Mouse (Mus musculus) ES-CJ7 (cell line): ENCODE results near the gene Daam1.
"Not testable (repeated sequence)": the region's sequence is repeated elsewhere in the genome, so short reads cannot be mapped to it uniquely, and the experiment has no call there.

ENCODE experiments used
- DNase-seq: peaks from one replicate; pipeline ENCODE4 v3.0.0; 2011; ENCODE audit warnings: low read depth, low spot score

The Daam1 gene

GRCm38 (mm10) chr12:71834041-71834440, 3.2 kb downstream of the Daam1 start:
- no peak for DNase-seq

GRCm38 (mm10) chr12:71835966-71836668, 5.2 kb downstream of the Daam1 start:
- DNase-seq: no peak

- DNase-seq: no peak
Measured at GRCm38 (mm10) chr12:71836776-71837175, 5.9 kb downstream of the Daam1 start.

GRCm38 (mm10) chr12:71837576-71837975, 6.7 kb downstream of the Daam1 start:
- no peak for DNase-seq

GRCm38 (mm10) chr12:71838230-71838629, 7.4 kb downstream of the Daam1 start:
- no peak for DNase-seq

GRCm38 (mm10) chr12:71839653-71840052, 8.8 kb downstream of the Daam1 start:
- peak; percentile 40 for DNase-seq

- no peak for DNase-seq
Measured at GRCm38 (mm10) chr12:71840430-71841186, 9.7 kb downstream of the Daam1 start.

GRCm38 (mm10) chr12:71842006-71842405, 11.1 kb downstream of the Daam1 start:
- no peak for DNase-seq

- DNase-seq: no peak
Measured at GRCm38 (mm10) chr12:71842588-71842987, 11.7 kb downstream of the Daam1 start.

- DNase-seq: no peak
Measured at GRCm38 (mm10) chr12:71845486-71845885, 14.6 kb downstream of the Daam1 start.

GRCm38 (mm10) chr12:71846416-71846815, 15.5 kb downstream of the Daam1 start:
- not testable (repeated sequence) for DNase-seq

GRCm38 (mm10) chr12:71847024-71847423, 16.1 kb downstream of the Daam1 start:
- not testable (repeated sequence) for DNase-seq

- no peak for DNase-seq
Measured at GRCm38 (mm10) chr12:71847617-71848016, 16.7 kb downstream of the Daam1 start.

- no peak for DNase-seq
Measured at GRCm38 (mm10) chr12:71848037-71848776, 17.3 kb downstream of the Daam1 start.

- DNase-seq: no peak
Measured at GRCm38 (mm10) chr12:71849051-71849450, 18.2 kb downstream of the Daam1 start.

- DNase-seq: no peak
Measured at GRCm38 (mm10) chr12:71850135-71850534, 19.3 kb downstream of the Daam1 start.

GRCm38 (mm10) chr12:71852678-71853077, 21.8 kb downstream of the Daam1 start:
- no peak for DNase-seq

GRCm38 (mm10) chr12:71853694-71854093, 22.8 kb downstream of the Daam1 start:
- DNase-seq: no peak

- DNase-seq: no peak
Measured at GRCm38 (mm10) chr12:71854191-71854590, 23.3 kb downstream of the Daam1 start.

GRCm38 (mm10) chr12:71855730-71856479, 25.0 kb downstream of the Daam1 start:
- DNase-seq: no peak

- DNase-seq: no peak
Measured at GRCm38 (mm10) chr12:71856480-71856754, 25.5 kb downstream of the Daam1 start.

- DNase-seq: no peak
Measured at GRCm38 (mm10) chr12:71859096-71859495, 28.2 kb downstream of the Daam1 start.
